ENCODE assay signal across 8 mouse cellular contexts in the genomic region with DNA sequence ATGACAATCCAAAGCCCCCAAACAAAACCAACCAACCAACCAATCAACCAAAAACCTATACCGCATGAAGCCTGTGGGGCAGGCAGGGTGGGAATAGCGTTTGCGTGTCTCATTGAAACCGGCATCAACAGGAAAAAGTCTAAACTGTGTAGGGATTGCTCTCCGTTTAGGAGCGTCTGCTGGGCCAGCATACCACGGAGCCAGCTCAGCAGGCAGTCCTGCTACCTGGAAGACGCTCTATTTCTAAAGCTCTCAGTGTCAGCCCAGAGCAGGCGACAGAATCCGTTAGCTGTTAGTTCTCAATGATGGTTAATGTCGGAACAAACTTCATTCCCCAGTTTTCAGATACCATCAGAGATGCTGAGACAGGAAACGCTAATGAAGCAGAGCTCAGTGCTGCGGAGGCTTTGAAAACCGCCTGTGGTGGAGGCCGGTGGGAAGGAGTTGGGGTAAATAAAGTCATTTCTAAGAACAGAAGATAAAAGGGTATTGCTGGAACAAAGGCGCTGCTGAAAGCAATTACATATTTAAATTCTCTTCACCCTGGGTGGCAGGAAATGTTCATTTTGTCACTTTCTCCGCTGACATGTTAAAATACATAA. TPM values are rescaled to one million over a fixed set of nuclear protein-coding genes. Genes with fewer than 3 reads are reported as not detected.
DNase-seq lines count a peak whose midpoint lies in the region; ATAC-seq and TF ChIP-seq lines count a peak whose summit lies in the region.

No protein-coding gene starts in this region.

- no peak for TF ChIP-seq CTCF in liver, embryonic 14.5 days (IDR thresholded peaks at IDR 0.05; ENCODE audit: low read depth)
- TF ChIP-seq CTCF in thymus, adult 2 months (IDR thresholded peaks at IDR 0.05; ENCODE audit: borderline replicate concordance, control insufficient read depth, extremely low read depth, insufficient read depth, low read length, poor library complexity): no peak

- peak overlapping the region; percentile 25 for H3K4me3 ChIP-seq in forebrain, embryonic 12.5 days (replicated peaks)
- H3K4me3 ChIP-seq in liver, embryonic 14.5 days (ENCODE audit: insufficient read depth in 1 of 2, low read depth in 2 of 2, low read length in 2 of 2): no peak overlapping the region
- H3K4me3 ChIP-seq in thymus, adult 2 months (ENCODE audit: control insufficient read depth, insufficient read depth, low read length): no peak overlapping the region; the same call in 1 of the 2 replicates

- H3K27ac ChIP-seq in forebrain, embryonic 12.5 days: peak overlapping the region; percentile 47; the same call in 1 of the 2 replicates
- no peak overlapping the region for H3K27ac ChIP-seq in liver, embryonic 14.5 days
- H3K27ac ChIP-seq in thymus, adult 2 months (ENCODE audit: control insufficient read depth, insufficient read depth, low read length): peak overlapping the region; percentile 83; the same call in 1 of the 2 replicates

- TF ChIP-seq EP300 in liver, embryonic 14.5 days (IDR thresholded peaks at IDR 0.05; ENCODE audit: low read depth): no peak

- H3K36me3 ChIP-seq in forebrain, embryonic 12.5 days (replicated peaks): no peaks in the 10 kb centered on the region
- H3K36me3 ChIP-seq in liver, embryonic 14.5 days (replicated peaks; ENCODE audit: control insufficient read depth, insufficient read depth, low read depth): no peaks in the 10 kb centered on the region
- H3K36me3 ChIP-seq in thymus, adult 2 months (ENCODE audit: control insufficient read depth, insufficient read depth, low read length): no peaks in the 10 kb centered on the region

- no peak for TF ChIP-seq POLR2A in thymus, adult 2 months (IDR thresholded peaks at IDR 0.05; ENCODE audit: control insufficient read depth, extremely low read depth, insufficient read depth, low read length, poor library complexity)

- H3K27me3 ChIP-seq in forebrain, embryonic 12.5 days: peaks cover 7% of the 10 kb centered on the region; the same call in 1 of the 2 replicates
- H3K27me3 ChIP-seq in liver, embryonic 14.5 days (ENCODE audit: control insufficient read depth, insufficient read depth, low read length): peaks cover 10% of the 10 kb centered on the region
- H3K27me3 ChIP-seq in thymus, adult 2 months (ENCODE audit: control insufficient read depth, insufficient read depth, low read length): no peaks in the 10 kb centered on the region

- peak overlapping the region; percentile 33 for H3K9ac ChIP-seq in forebrain, embryonic 12.5 days
- no peak overlapping the region for H3K9ac ChIP-seq in liver, embryonic 14.5 days (replicated peaks)

- peak; percentile 30 to 39 for DNase-seq in cerebellum, postnatal 10 days
- DNase-seq in cerebellum, adult 9-11 months: no peak
- DNase-seq in CD4-positive, CD25-positive, alpha-beta regulatory T cell, adult 2 months (ENCODE audit: low read depth, low spot score): peak; percentile 78
- no peak for DNase-seq in liver, embryonic 14.5 days (ENCODE audit: low read depth in 3 of 3, low spot score in 3 of 3)
- peak; percentile 15 for DNase-seq in thymus, adult 2 months
- DNase-seq in frontal cortex, postnatal 14 days (ENCODE audit: low spot score in 2 of 2): no peak
- no peak for DNase-seq in right cerebral cortex, postnatal 25 days

- 1% methylated on average over 17 of the region's 17 CpGs for WGBS in forebrain, embryonic 12.5 days
- WGBS in liver, embryonic 14.5 days (ENCODE audit: insufficient replicate concordance): 6% methylated on average over 17 of the region's 17 CpGs
- WGBS in thymus, adult 2 months: 3% methylated on average over 17 of the region's 17 CpGs

- H3K4me1 ChIP-seq in forebrain, embryonic 12.5 days: peaks cover 13% of the 10 kb centered on the region
- H3K4me1 ChIP-seq in liver, embryonic 14.5 days (replicated peaks; ENCODE audit: control insufficient read depth in 2 of 2, insufficient read depth in 2 of 2, low read length in 1 of 2): 0 out of 4 replicates have a peak, but pooled peaks cover 0 to 2% of the 10 kb centered on the region in 2 experiments
- H3K4me1 ChIP-seq in thymus, adult 2 months (replicated peaks; ENCODE audit: control insufficient read depth, insufficient read depth, low read length): peaks cover 15% of the 10 kb centered on the region

- H3K4me2 ChIP-seq in forebrain, embryonic 12.5 days: peak overlapping the region; percentile 58
- peak overlapping the region; percentile 15; the same call in 1 of the 2 replicates for H3K4me2 ChIP-seq in liver, embryonic 14.5 days (ENCODE audit: low read depth)

- no peak; the same call in 1 of the 2 replicates for ATAC-seq in forebrain, embryonic 12.5 days (ENCODE audit: low FRiP score)
- ATAC-seq in liver, embryonic 14.5 days (ENCODE audit: insufficient read depth): no peak

- H3K9me3 ChIP-seq in forebrain, embryonic 12.5 days: 0 out of 2 replicates have a peak, but pooled peaks cover 4% of the 10 kb centered on the region
- no peaks in the 10 kb centered on the region for H3K9me3 ChIP-seq in liver, embryonic 14.5 days (ENCODE audit: control insufficient read depth, low read length)

RNA-seq across cellular contexts. Expression of a gene that starts 42.9 kb away (rescaled TPM):
- 37.0 and 39.1 TPM in 2 replicates for polyA plus RNA-seq in forebrain, embryonic 12.5 days (2016; fragmentation: Nextera tagmentation; extraction: Ambion mirVana)
- 10.5 and 16.0 TPM in 2 replicates for polyA plus RNA-seq in liver, embryonic 14.5 days (2012; rRNA removed)
- polyA plus RNA-seq in liver, embryonic 14.5 days (2014; fragmentation: Nextera tagmentation; extraction: Ambion mirVana): 16.4 and 19.3 TPM in 2 replicates
- 44.7 and 60.3 TPM in 2 replicates for polyA plus RNA-seq in thymus, adult 2 months (2012; rRNA removed)

RNA-seq across cellular contexts. Expression of a gene that starts 43.0 kb away (rescaled TPM):
- 109 and 111 TPM in 2 replicates for polyA plus RNA-seq in forebrain, embryonic 12.5 days (2016; fragmentation: Nextera tagmentation; extraction: Ambion mirVana)
- polyA plus RNA-seq in liver, embryonic 14.5 days (2012; rRNA removed): 16.9 and 19.7 TPM in 2 replicates
- 56.1 and 60.9 TPM in 2 replicates for polyA plus RNA-seq in liver, embryonic 14.5 days (2014; fragmentation: Nextera tagmentation; extraction: Ambion mirVana)
- 30.9 and 37.2 TPM in 2 replicates for polyA plus RNA-seq in thymus, adult 2 months (2012; rRNA removed)

RNA-seq across cellular contexts. Expression of a gene that starts 57.7 kb away (rescaled TPM):
- 95.8 and 107 TPM in 2 replicates for polyA plus RNA-seq in forebrain, embryonic 12.5 days (2016; fragmentation: Nextera tagmentation; extraction: Ambion mirVana)
- 40.9 and 64.4 TPM in 2 replicates for polyA plus RNA-seq in liver, embryonic 14.5 days (2012; rRNA removed)
- polyA plus RNA-seq in liver, embryonic 14.5 days (2014; fragmentation: Nextera tagmentation; extraction: Ambion mirVana): 95.7 and 95.8 TPM in 2 replicates
- polyA plus RNA-seq in thymus, adult 2 months (2012; rRNA removed): 48.4 and 51.0 TPM in 2 replicates

Comparison
In these comparisons a context has a peak if more than half of its experiments do, and no peak if none do; other contexts are left out.
1. DNase-seq: peak in cerebellum, postnatal 10 days (2 of 2), CD4-positive, CD25-positive, alpha-beta regulatory T cell, adult 2 months (single experiment) and thymus, adult 2 months (single experiment); none in cerebellum, adult 9-11 months (single experiment), liver, embryonic 14.5 days (0 of 3), frontal cortex, postnatal 14 days (0 of 2) and right cerebral cortex, postnatal 25 days (single experiment).